Mouse (Mus musculus) lung, embryonic 16.5 days (tissue): ENCODE data around the gene Txndc2. TPM values are rescaled to one million over a fixed set of nuclear protein-coding genes. Genes with fewer than 3 reads are reported as not detected.

ENCODE experiments used
- ATAC-seq: fragments of 200-750 bp; cut with Nextera tagmentation; 2 replicates; pipeline ENCODE4 v1.8.0; 2017; ENCODE audit warnings: low read depth, mild to moderate bottlenecking, moderate library complexity
- H3K27ac ChIP-seq: fragments of 300-500 bp; sonication (generic); 2 replicates; pipeline ENCODE4 v1.5.1; 2014; ENCODE audit warnings: mild to moderate bottlenecking, control low read depth, low read length
- H3K27me3 ChIP-seq: fragments of 300-500 bp; sonication (generic); 2 replicates; pipeline ENCODE4 v1.6.1; 2014; ENCODE audit warnings: low read depth, low read length, mixed read lengths; ENCODE audit not compliant: control insufficient read depth, insufficient read depth
- H3K36me3 ChIP-seq: fragments of 300-500 bp; sonication (generic); 2 replicates; pipeline ENCODE4 v1.6.1; 2014; ENCODE audit warnings: low read length; ENCODE audit not compliant: control insufficient read depth, insufficient read depth
- H3K4me1 ChIP-seq: fragments of 300-500 bp; sonication (generic); replicated peaks from 2 replicates; pipeline ENCODE4 v1.6.1; 2014; ENCODE audit warnings: low read length, mixed read lengths; ENCODE audit not compliant: control insufficient read depth, insufficient read depth
- H3K4me2 ChIP-seq: fragments of 300-500 bp; sonication (generic); 2 replicates; pipeline ENCODE4 v1.6.1; 2014; ENCODE audit warnings: low read depth, low read length, control low read depth
- H3K4me3 ChIP-seq: fragments of 300-500 bp; sonication (generic); 2 replicates; pipeline ENCODE4 v1.5.1; 2014; ENCODE audit warnings: mild to moderate bottlenecking, low read length, control low read depth
- H3K9ac ChIP-seq: fragments of 300-500 bp; sonication (generic); 2 replicates; pipeline ENCODE4 v1.6.1; 2014; ENCODE audit warnings: low read length, control low read depth
- H3K9me3 ChIP-seq: fragments of 300-500 bp; sonication (generic); 2 replicates; pipeline ENCODE4 v1.6.1; 2016; ENCODE audit warnings: low read length; ENCODE audit not compliant: control insufficient read depth
- WGBS: fragments of 180-500 bp; shearing (Covaris S2); extraction: QIAGEN DNeasy Blood & Tissue Kit; methylation state at CpG from one replicate; pipeline ENCODE4 v1.1.7; 2014; 5-methylcytosine and 5-hydroxymethylcytosine counted together
- polyA plus RNA-seq: library from polyadenylated mRNA; unstranded; fragments of >200 nt; fragmentation: Nextera tagmentation; extraction: Ambion mirVana; gene quantifications from 2 replicates; pipeline ENCODE4 v1.2.1, GENCODE M21; 2015

Txndc2 gene
- polyA plus RNA-seq, 1 experiment from 2014 or later: not detected

GRCm38 (mm10) chr17:65675985-65676384, 34.0 kb upstream of the Txndc2 start:
- H3K27me3 ChIP-seq: no peaks in the 10 kb centered on the region
- 83% methylated on average over 3 of the region's 3 CpGs for WGBS
- H3K9me3 ChIP-seq: no peaks in the 10 kb centered on the region
- H3K4me2 ChIP-seq: no peak overlapping the region
- no peak overlapping the region for H3K9ac ChIP-seq
- no peak overlapping the region for H3K27ac ChIP-seq
- ATAC-seq: no peak
- H3K36me3 ChIP-seq: no peaks in the 10 kb centered on the region
- H3K4me1 ChIP-seq: peaks cover 4% of the 10 kb centered on the region; the same call in 1 of the 2 replicates
- no peak overlapping the region for H3K4me3 ChIP-seq

GRCm38 (mm10) chr17:65674710-65675171, 32.8 kb upstream of the Txndc2 start:
- Histone ChIP-seq H3K4me1 (peaks cover 4% of the 10 kb centered on the region; the same call in 1 of the 2 replicates), H3K4me2 (no peak overlapping the region), H3K9ac (no peak overlapping the region), H3K36me3 (no peaks in the 10 kb centered on the region), H3K9me3 (no peaks in the 10 kb centered on the region), H3K27ac (no peak overlapping the region), H3K4me3 (no peak overlapping the region), H3K27me3 (no peaks in the 10 kb centered on the region)
- no peak for ATAC-seq
- WGBS: 48% methylated on average over 1 of the region's 1 CpGs

- H3K4me2 ChIP-seq: no peak overlapping the region
- H3K27ac ChIP-seq: no peak overlapping the region
- 84% methylated on average over 7 of the region's 7 CpGs for WGBS
- H3K4me1 ChIP-seq: peaks cover 4% of the 10 kb centered on the region; the same call in 1 of the 2 replicates
- no peaks in the 10 kb centered on the region for H3K36me3 ChIP-seq
- ATAC-seq: no peak
- H3K27me3 ChIP-seq: no peaks in the 10 kb centered on the region
- H3K9me3 ChIP-seq: no peaks in the 10 kb centered on the region
- H3K4me3 ChIP-seq: no peak overlapping the region
- no peak overlapping the region for H3K9ac ChIP-seq
Observed at GRCm38 (mm10) chr17:65672926-65673325, 31.0 kb upstream of the Txndc2 start.

- Histone ChIP-seq H3K4me1 (peaks cover 4% of the 10 kb centered on the region; the same call in 1 of the 2 replicates), H3K4me2 (no peak overlapping the region), H3K36me3 (no peaks in the 10 kb centered on the region), H3K27me3 (no peaks in the 10 kb centered on the region), H3K9ac (no peak overlapping the region), H3K9me3 (no peaks in the 10 kb centered on the region), H3K4me3 (no peak overlapping the region), H3K27ac (no peak overlapping the region)
- 79% methylated on average over 4 of the region's 4 CpGs for WGBS
- ATAC-seq: no peak
Observed at GRCm38 (mm10) chr17:65669061-65669460, 27.1 kb upstream of the Txndc2 start.

GRCm38 (mm10) chr17:65667792-65668191, 25.8 kb upstream of the Txndc2 start:
- no peak for ATAC-seq
- no peaks in the 10 kb centered on the region for H3K36me3 ChIP-seq
- H3K4me1 ChIP-seq: peaks cover 4% of the 10 kb centered on the region; the same call in 1 of the 2 replicates
- no peaks in the 10 kb centered on the region for H3K9me3 ChIP-seq
- H3K4me2 ChIP-seq: no peak overlapping the region
- 71% methylated on average over 14 of the region's 14 CpGs for WGBS
- no peak overlapping the region for H3K27ac ChIP-seq
- H3K4me3 ChIP-seq: no peak overlapping the region
- no peaks in the 10 kb centered on the region for H3K27me3 ChIP-seq
- no peak overlapping the region for H3K9ac ChIP-seq

GRCm38 (mm10) chr17:65666388-65667161, 24.6 kb upstream of the Txndc2 start:
- Histone ChIP-seq H3K36me3 (no peaks in the 10 kb centered on the region), H3K9me3 (no peaks in the 10 kb centered on the region), H3K9ac (no peak overlapping the region), H3K27me3 (no peaks in the 10 kb centered on the region), H3K4me2 (no peak overlapping the region), H3K4me3 (no peak overlapping the region), H3K4me1 (peaks cover 4% of the 10 kb centered on the region; the same call in 1 of the 2 replicates), H3K27ac (no peak overlapping the region)
- ATAC-seq: no peak; the same call in 1 of the 2 replicates
- WGBS: 49% methylated on average over 17 of the region's 17 CpGs

- Histone ChIP-seq H3K9ac (no peak overlapping the region), H3K27me3 (no peaks in the 10 kb centered on the region), H3K36me3 (no peaks in the 10 kb centered on the region), H3K4me1 (peaks cover 4% of the 10 kb centered on the region; the same call in 1 of the 2 replicates), H3K4me2 (no peak overlapping the region), H3K9me3 (no peaks in the 10 kb centered on the region), H3K27ac (no peak overlapping the region), H3K4me3 (no peak overlapping the region)
- ATAC-seq: no peak
- WGBS: 83% methylated on average over 12 of the region's 12 CpGs
Observed at GRCm38 (mm10) chr17:65665786-65666387, 23.9 kb upstream of the Txndc2 start.

- Histone ChIP-seq H3K4me3 (no peak overlapping the region), H3K36me3 (no peaks in the 10 kb centered on the region), H3K9ac (no peak overlapping the region), H3K27me3 (no peaks in the 10 kb centered on the region), H3K9me3 (no peaks in the 10 kb centered on the region), H3K4me1 (peaks cover 5% of the 10 kb centered on the region), H3K4me2 (no peak overlapping the region), H3K27ac (no peak overlapping the region)
- WGBS: 64% methylated on average over 14 of the region's 14 CpGs
- ATAC-seq: peak; percentile 57
Observed at GRCm38 (mm10) chr17:65663329-65664078, 21.5 kb upstream of the Txndc2 start.

- 60% methylated on average over 3 of the region's 3 CpGs for WGBS
- no peak overlapping the region for H3K9ac ChIP-seq
- ATAC-seq: no peak
Observed at GRCm38 (mm10) chr17:65662662-65663061, 20.7 kb upstream of the Txndc2 start.

More at GRCm38 (mm10) chr17:65662662-65663061, 20.7 kb upstream of the Txndc2 start:
- Histone ChIP-seq H3K4me2 (no peak overlapping the region), H3K4me3 (no peak overlapping the region), H3K36me3 (no peaks in the 10 kb centered on the region), H3K9me3 (no peaks in the 10 kb centered on the region), H3K4me1 (peaks cover 7% of the 10 kb centered on the region), H3K27ac (no peak overlapping the region), H3K27me3 (no peaks in the 10 kb centered on the region)
